Mouse (Mus musculus): ENCODE data around the gene Ntm. TPM values are rescaled to one million over a fixed set of nuclear protein-coding genes. Genes with fewer than 3 reads are reported as not detected.

The Ntm gene
- polyA plus RNA-seq, 1 experiment from 2014 or later: 39.6 TPM

DNA sequence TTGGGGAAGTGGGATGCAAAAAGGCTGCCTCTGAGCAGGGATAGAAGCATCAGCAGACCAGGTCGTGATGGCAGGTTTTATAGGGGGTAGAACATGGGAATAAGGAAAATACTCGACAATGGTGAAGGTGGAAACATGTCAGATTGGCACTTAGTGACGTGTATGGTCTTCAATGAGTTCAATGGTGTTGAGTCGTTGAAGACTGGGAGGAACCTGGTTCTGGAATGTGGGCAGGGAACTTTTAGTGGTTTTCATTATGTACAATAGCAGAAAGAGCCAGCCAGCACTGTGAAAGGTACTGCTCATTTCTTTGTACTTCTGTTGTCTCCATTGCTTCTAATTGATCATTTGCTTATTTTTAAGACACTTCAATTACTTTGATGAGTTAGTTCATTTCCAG lies 214.9 kb downstream of the Ntm start:
- ATAC-seq (ENCODE audit: extremely low read depth, insufficient number of reproducible peaks, low FRiP score, low TSS enrichment): no peak
- H3K9ac ChIP-seq: no peak overlapping the region
- H3K4me2 ChIP-seq: no peak overlapping the region
- peaks cover 13% of the 10 kb centered on the region for H3K4me1 ChIP-seq
- no peaks in the 10 kb centered on the region for H3K27me3 ChIP-seq (replicated peaks)
- no peak overlapping the region for H3K27ac ChIP-seq (replicated peaks)
- H3K4me3 ChIP-seq: no peak overlapping the region
- H3K9me3 ChIP-seq: no peaks in the 10 kb centered on the region
- no peaks in the 10 kb centered on the region for H3K36me3 ChIP-seq
- WGBS: 55% methylated on average over 4 of the region's 4 CpGs

DNA sequence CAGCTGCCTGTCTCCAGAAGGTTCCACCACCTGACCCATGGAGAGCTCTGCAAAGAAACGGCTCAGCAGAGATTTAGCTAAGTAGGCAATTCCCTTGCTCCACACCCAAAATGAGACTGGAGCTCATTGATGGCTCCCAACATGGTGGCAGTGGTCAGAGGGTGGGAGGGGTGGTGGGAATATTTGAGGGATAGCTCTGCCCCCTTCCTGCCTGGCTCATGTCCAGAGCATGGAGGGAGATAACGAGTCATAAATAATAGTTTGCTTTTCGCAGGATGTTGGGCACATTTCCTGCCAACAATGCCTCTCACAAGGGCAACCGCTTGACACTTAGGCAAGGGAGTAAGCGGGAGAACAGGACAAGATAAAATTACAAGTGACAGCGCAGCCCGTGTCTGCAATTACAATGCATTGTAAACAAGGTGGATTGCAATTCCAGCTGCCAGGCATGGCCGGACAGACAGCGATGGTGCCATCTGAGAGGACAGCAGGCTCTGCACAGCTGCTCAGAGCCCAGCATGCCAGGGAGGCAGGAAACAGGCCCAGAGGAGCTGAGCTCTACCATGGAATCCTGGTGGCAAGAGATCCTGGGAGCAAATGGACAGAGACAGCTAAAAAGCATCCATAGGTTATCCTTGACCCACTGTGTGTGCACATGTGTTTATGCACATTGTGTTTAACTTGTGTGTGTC lies 224.0 kb downstream of the Ntm start:
- H3K27ac ChIP-seq (replicated peaks): no peak overlapping the region
- peaks cover 12% of the 10 kb centered on the region for H3K4me1 ChIP-seq
- H3K4me2 ChIP-seq: no peak overlapping the region
- H3K36me3 ChIP-seq: no peaks in the 10 kb centered on the region
- H3K27me3 ChIP-seq (replicated peaks): no peaks in the 10 kb centered on the region; the same call in 1 of the 2 replicates
- H3K9ac ChIP-seq: no peak overlapping the region
- no peak for ATAC-seq (ENCODE audit: extremely low read depth, insufficient number of reproducible peaks, low FRiP score, low TSS enrichment)
- no peaks in the 10 kb centered on the region for H3K9me3 ChIP-seq
- 57% methylated on average over 9 of the region's 9 CpGs for WGBS
- no peak overlapping the region for H3K4me3 ChIP-seq

DNA sequence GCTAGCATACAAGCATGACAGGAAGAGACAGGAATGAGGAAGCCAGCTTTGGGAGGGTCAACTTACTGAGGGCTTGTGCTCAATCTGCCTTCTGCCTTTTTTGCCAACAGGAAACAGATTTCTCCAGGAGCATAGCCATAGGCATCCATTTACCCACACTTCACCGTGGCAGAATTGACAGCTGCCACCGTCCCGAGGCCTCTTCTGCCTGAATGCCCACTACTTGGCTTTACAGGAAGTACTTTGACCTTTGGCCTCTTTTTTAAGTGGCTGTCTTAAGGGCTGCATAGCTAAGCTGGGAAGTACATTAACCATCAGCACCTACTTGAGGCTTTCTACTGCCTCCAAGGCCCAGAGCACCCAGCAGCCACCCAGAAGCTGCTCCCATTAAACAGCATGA lies 226.9 kb downstream of the Ntm start:
- no peak overlapping the region for H3K4me3 ChIP-seq
- no peaks in the 10 kb centered on the region for H3K36me3 ChIP-seq
- no peaks in the 10 kb centered on the region for H3K9me3 ChIP-seq
- H3K27me3 ChIP-seq (replicated peaks): no peaks in the 10 kb centered on the region
- WGBS: 12% methylated on average over 3 of the region's 3 CpGs
- no peak overlapping the region for H3K4me2 ChIP-seq
- H3K4me1 ChIP-seq: peaks cover 16% of the 10 kb centered on the region
- no peak overlapping the region for H3K27ac ChIP-seq (replicated peaks)
- ATAC-seq (ENCODE audit: extremely low read depth, insufficient number of reproducible peaks, low FRiP score, low TSS enrichment): no peak
- H3K9ac ChIP-seq: no peak overlapping the region

DNA sequence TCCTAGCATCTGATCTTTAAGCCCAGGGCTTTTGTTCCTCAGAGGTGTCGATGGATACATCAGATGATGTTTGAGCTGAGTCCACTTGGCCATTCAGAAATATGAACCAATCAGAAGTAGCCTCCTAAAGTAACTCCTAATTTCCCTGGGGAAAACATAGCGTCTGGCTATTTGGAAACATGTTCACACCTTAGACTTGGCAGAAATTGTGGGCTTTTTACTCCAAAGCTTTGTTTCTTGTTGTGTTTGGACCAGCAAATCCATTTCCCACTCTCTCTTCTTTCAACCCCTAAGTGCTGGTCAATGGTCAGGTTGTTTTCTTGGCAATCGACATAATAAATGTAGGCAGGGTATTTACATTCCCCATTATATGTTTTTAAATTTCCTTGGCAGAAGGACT lies 230.0 kb downstream of the Ntm start:
- no peaks in the 10 kb centered on the region for H3K9me3 ChIP-seq
- no peaks in the 10 kb centered on the region for H3K36me3 ChIP-seq
- no peaks in the 10 kb centered on the region for H3K27me3 ChIP-seq (replicated peaks)
- no peak overlapping the region for H3K27ac ChIP-seq (replicated peaks)
- WGBS: 62% methylated on average over 3 of the region's 3 CpGs
- H3K4me2 ChIP-seq: no peak overlapping the region
- H3K9ac ChIP-seq: no peak overlapping the region
- no peak for ATAC-seq (ENCODE audit: extremely low read depth, insufficient number of reproducible peaks, low FRiP score, low TSS enrichment)
- H3K4me3 ChIP-seq: no peak overlapping the region
- H3K4me1 ChIP-seq: peaks cover 18% of the 10 kb centered on the region

DNA sequence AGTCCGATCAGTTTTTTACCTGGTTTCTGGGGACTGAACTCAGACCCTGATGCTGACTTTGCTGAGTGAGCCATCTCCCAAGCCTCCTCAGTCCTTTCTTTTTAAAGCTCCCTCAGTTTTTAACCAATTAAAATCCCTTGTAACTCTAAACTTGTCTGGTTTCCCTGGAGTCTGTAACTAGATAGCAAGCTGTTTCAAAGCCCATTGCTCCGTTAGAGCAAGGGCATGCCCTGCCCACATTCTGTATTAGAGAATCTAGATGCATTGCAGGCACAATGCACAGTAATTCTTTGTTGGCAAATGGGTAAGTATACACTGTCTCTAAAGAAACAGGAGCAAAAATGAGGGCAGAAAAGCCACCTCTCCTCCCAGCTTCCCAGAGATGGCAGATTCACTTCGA lies 231.3 kb downstream of the Ntm start:
- H3K4me3 ChIP-seq: no peak overlapping the region
- 58% methylated on average over 3 of the region's 3 CpGs for WGBS
- H3K27ac ChIP-seq (replicated peaks): no peak overlapping the region
- no peaks in the 10 kb centered on the region for H3K36me3 ChIP-seq
- H3K4me2 ChIP-seq: no peak overlapping the region
- H3K9me3 ChIP-seq: no peaks in the 10 kb centered on the region
- no peak overlapping the region for H3K9ac ChIP-seq
- H3K4me1 ChIP-seq: peaks cover 25% of the 10 kb centered on the region
- ATAC-seq (ENCODE audit: extremely low read depth, insufficient number of reproducible peaks, low FRiP score, low TSS enrichment): no peak
- H3K27me3 ChIP-seq (replicated peaks): no peaks in the 10 kb centered on the region

DNA sequence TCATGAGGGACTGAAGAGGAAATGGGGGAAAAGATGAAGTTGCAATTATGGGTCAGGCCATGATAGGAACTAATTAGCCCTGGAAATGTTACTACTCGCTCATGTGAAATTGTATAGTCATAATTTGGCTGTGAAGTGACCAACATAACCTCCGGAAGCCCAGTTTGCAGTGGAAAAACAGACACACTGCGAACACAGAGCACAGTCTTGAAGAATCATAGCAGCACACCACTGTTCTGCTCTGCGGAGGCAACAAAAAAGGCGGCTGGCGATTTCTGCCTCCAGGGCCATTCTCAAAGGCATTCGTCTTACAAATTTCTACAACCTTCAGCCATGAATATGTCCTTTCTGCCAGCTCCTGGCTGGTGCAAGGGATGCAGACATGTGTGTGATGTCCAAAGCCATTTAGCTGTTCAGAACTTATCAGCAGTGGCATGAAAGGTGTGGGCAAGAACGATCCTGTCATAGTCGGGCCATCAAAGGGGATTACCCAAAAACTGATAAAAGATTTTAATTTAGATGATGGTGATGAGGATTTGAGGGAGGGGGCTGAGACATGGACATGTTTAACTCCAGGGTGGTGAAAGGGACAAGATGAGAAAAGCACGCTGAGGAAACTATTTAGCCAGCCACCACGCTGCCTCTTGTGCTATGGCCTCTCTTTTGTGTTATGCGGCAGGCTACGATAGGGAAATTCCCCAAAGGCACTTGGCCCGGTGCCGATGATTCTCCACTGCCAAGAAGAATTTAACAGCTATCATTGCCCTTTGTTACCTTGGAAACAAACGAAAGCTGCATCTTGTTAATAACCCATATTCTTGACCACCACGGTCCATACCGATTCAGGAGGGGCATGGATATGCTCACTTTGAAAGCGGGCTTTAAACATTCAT lies 235.2 kb downstream of the Ntm start:
- ATAC-seq (ENCODE audit: extremely low read depth, insufficient number of reproducible peaks, low FRiP score, low TSS enrichment): no peak
- Histone ChIP-seq H3K4me3 (no peak overlapping the region), H3K9ac (no peak overlapping the region), H3K9me3 (no peaks in the 10 kb centered on the region), H3K4me1 (peaks cover 17% of the 10 kb centered on the region), H3K36me3 (no peaks in the 10 kb centered on the region), H3K4me2 (peak overlapping the region; percentile 37), H3K27ac (replicated peaks) (no peak overlapping the region), H3K27me3 (replicated peaks) (no peaks in the 10 kb centered on the region; the same call in 1 of the 2 replicates)
- 50% methylated on average over 19 of the region's 19 CpGs for WGBS

DNA sequence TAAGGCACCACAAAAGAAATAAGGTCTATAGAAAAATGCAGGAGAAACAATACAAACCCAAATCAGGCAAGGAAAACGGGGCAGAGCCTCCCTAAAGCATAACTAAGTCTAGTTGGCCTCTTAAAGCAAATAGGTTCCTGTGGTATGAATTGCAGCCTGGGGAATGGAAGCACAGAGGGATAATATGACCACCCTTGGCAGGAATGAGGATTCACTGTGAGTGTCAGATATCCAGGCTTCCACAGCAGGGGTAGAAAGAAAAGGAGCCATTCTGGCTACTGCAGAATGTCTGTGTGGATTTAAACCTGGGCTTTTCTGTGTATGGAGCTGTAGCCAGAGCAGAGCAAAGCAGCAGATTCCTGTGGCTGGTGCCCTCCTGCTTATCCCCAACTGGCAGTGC lies 241.5 kb downstream of the Ntm start:
- ATAC-seq (ENCODE audit: extremely low read depth, insufficient number of reproducible peaks, low FRiP score, low TSS enrichment): no peak
- no peak overlapping the region for H3K27ac ChIP-seq (replicated peaks)
- H3K27me3 ChIP-seq (replicated peaks): no peaks in the 10 kb centered on the region; the same call in 1 of the 2 replicates
- no peaks in the 10 kb centered on the region for H3K36me3 ChIP-seq
- H3K4me1 ChIP-seq: no peaks in the 10 kb centered on the region
- no peak overlapping the region for H3K4me3 ChIP-seq
- WGBS: 47% methylated on average over 1 of the region's 1 CpGs
- no peak overlapping the region for H3K4me2 ChIP-seq
- H3K9ac ChIP-seq: no peak overlapping the region
- H3K9me3 ChIP-seq: no peaks in the 10 kb centered on the region

DNA sequence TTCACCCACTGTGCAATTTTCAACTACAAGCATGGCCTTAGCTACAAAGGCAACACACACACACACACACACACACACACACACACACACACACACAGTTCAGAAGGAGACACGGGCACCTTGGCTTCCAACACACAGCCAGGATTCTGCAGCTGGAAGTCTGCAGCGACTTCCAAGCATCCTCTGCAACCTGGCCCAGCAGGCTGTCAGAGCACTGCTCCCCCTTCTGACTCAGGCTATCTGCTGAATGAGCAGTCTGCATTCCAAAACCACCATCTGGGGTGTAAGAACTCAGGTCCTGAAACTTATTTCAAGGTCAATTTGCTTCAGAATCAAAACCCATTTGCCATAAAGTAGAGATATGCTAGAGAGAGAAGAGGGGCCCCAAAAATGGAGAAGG lies 246.1 kb downstream of the Ntm start:
- Histone ChIP-seq H3K9ac (no peak overlapping the region), H3K4me2 (no peak overlapping the region), H3K9me3 (no peaks in the 10 kb centered on the region), H3K36me3 (no peaks in the 10 kb centered on the region), H3K4me3 (no peak overlapping the region), H3K4me1 (no peaks in the 10 kb centered on the region), H3K27me3 (replicated peaks) (no peaks in the 10 kb centered on the region), H3K27ac (replicated peaks) (no peak overlapping the region)
- WGBS: 33% methylated on average over 2 of the region's 2 CpGs
- no peak for ATAC-seq (ENCODE audit: extremely low read depth, insufficient number of reproducible peaks, low FRiP score, low TSS enrichment)

DNA sequence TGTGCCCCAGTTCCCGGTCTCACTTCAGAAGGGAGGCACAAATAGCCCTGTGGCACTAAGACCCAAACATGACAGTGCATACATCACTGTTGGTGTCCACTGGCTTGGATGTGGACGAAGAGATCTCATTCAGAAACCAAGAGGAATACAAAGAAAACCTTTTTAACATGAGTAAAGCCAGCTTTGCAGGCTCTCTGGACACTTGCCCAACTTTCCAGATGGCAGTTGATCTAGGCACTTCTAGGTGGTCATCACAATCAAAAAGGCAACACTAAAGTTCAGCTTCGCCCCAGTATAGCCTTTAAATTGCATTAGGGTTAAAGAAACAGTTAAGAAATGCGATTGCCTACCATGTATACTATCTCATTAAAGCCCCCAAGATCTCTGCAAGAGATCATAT lies 264.7 kb downstream of the Ntm start:
- Histone ChIP-seq H3K9ac (no peak overlapping the region), H3K27me3 (replicated peaks) (no peaks in the 10 kb centered on the region), H3K4me3 (no peak overlapping the region), H3K27ac (replicated peaks) (no peak overlapping the region), H3K9me3 (no peaks in the 10 kb centered on the region), H3K36me3 (no peaks in the 10 kb centered on the region), H3K4me2 (no peak overlapping the region), H3K4me1 (no peaks in the 10 kb centered on the region)
- 77% methylated on average over 4 of the region's 4 CpGs for WGBS
- ATAC-seq (ENCODE audit: extremely low read depth, insufficient number of reproducible peaks, low FRiP score, low TSS enrichment): no peak

DNA sequence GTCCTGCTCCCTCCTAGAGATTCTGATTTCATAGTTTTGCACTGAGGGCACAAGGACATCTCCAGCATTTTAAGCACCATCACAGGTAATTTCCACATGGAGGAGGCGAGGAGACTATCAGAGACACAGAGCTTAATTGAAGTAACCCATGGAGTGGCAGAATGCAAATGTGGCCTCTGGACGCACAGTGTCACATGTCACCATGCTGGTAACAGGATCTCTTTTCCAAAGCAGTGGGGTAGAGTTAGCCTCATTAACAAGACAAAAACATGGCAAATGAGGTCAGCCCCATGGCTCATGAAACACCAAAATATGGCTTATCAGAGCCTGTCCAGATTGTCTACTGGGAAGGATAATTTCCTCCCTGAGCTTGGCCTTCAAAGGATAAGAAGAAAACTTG lies 268.8 kb downstream of the Ntm start:
- Histone ChIP-seq H3K9ac (no peak overlapping the region), H3K27me3 (replicated peaks) (no peaks in the 10 kb centered on the region), H3K9me3 (no peaks in the 10 kb centered on the region), H3K36me3 (no peaks in the 10 kb centered on the region), H3K27ac (replicated peaks) (no peak overlapping the region), H3K4me2 (no peak overlapping the region), H3K4me1 (no peaks in the 10 kb centered on the region), H3K4me3 (no peak overlapping the region)
- ATAC-seq (ENCODE audit: extremely low read depth, insufficient number of reproducible peaks, low FRiP score, low TSS enrichment): no peak
- 62% methylated on average over 2 of the region's 2 CpGs for WGBS

DNA sequence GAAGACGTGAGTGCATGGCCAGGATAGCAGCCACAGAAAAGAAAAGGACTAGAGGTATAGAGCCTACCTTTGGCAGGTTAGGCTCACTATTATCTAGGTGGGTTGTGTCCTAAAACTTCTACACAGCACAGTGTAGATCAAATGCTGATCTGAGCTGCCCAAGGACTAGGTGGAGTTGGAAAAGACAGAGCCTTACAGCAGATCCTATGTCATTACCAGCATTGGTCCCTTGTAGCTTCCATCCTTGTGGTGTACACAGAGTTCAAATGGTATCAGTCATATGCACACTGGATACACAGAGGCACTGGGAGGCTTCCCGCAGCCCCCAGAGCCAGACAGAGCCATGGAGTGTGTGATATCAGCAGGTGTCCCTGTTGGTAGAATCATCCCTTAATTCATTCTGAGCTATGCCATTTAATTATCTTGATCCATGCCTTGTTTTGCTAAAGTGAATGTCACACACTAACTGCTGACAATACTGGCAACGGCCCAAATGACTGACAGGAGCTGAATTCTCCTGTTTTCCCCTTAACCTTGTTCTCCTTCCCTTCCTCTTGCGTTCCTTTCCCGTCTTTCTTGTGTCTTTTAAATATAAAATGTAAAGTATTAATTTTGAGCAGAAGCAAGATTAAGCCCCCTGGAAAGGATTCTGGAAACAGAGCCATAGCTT lies 271.6 kb downstream of the Ntm start:
- H3K27ac ChIP-seq (replicated peaks): no peak overlapping the region
- peaks cover 8% of the 10 kb centered on the region; the same call in 1 of the 2 replicates for H3K4me1 ChIP-seq
- H3K9me3 ChIP-seq: no peaks in the 10 kb centered on the region
- no peak overlapping the region for H3K4me3 ChIP-seq
- H3K27me3 ChIP-seq (replicated peaks): no peaks in the 10 kb centered on the region
- no peak overlapping the region for H3K9ac ChIP-seq
- WGBS: 61% methylated on average over 5 of the region's 5 CpGs
- no peak overlapping the region for H3K4me2 ChIP-seq
- H3K36me3 ChIP-seq: no peaks in the 10 kb centered on the region
- ATAC-seq (ENCODE audit: extremely low read depth, insufficient number of reproducible peaks, low FRiP score, low TSS enrichment): no peak
